16 mouse cellular contexts compared by ENCODE assay signal in genomic region chr9:39493895-39494294, GRCm38 (mm10).
"Had no signal": no experiment of that assay in that cellular context is flagged by ENCODE, and none has a peak within 500 bp of the region (broad histone marks: within the 10 kb centered on the region; RNA-seq: fewer than 3 reads in every experiment).

Gene Olfr44, minus strand, starts transcription at chr9:39493995.

- DNase-seq: heart, postnatal 10 days; heart, postnatal 14 days; heart, postnatal 36 days; heart, postnatal 4 days; kidney, adult 11 months; kidney, adult 18-20 months; kidney, adult 2 months; kidney, adult 8-10 months; kidney, adult 9 months; kidney, postnatal 10 days; kidney, postnatal 14 days; kidney, postnatal 25 days; kidney, postnatal 36 days; kidney, postnatal 4 days; layer of hippocampus, adult 9-11 months; layer of hippocampus, postnatal 36 days had no signal
